Mouse (Mus musculus): ENCODE measurements at regions not wholly inside any gene's neighbourhood (a gene's known extent, or its start where the extent isn't known, plus 50 kb on each side); places are given as distances from the start of the nearest gene placed in this dataset.

DNA sequence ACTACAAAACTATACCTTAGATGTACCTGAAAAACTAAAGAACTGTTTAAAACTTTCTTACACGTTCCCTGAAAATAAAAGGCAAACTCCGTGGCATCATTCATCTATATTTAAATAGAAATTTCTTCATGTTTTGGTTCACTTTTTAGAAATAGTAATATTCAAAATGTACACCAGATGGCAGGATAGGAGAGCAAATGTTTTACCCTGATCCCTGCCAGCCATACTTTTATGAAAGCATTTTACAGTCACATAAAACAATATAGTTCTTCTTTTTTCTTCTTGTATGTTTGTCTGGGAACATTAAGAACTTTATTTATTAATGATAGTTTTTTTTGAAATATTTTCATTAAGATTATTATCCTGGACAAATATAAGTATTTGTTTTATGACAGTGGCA, 68.5 kb downstream of the 4921530L21Rik start:
- DNase-seq (ENCODE audit: low spot score): peak; percentile 57

GRCm38 (mm10) chr14:95956056-95956729, 75.1 kb downstream of the 4921530L21Rik start:
- DNase-seq (ENCODE audit: low spot score): no peak

GRCm38 (mm10) chr14:95984021-95984420, 103.0 kb downstream of the 4921530L21Rik start:
- peak; percentile 79 for DNase-seq (ENCODE audit: low spot score)

GRCm38 (mm10) chr14:95998356-95998755, 117.3 kb downstream of the 4921530L21Rik start:
- DNase-seq (ENCODE audit: low spot score): no peak

DNA sequence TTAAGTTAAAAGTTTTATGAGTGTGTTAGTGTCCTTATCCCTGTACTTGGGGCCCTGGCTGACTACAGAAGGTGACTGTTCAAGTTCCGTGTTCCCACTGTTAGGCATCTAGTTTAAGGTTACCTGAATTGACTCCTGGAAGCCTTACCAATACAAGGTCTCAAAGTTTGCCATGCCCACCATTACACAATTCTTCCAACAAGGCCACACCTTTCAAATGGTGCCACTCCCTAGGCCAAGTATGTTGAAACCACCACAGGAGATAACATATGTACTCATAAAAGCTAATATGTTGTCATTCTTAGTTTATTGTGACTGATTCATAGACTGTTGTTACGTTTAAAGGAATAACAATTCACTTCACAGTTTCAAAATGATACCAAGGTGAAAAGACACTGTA, 140.6 kb downstream of the 4921530L21Rik start:
- DNase-seq (ENCODE audit: low spot score): no peak

Measured in retina, embryonic 14.5 days (tissue).